Comparison of ENCODE assay signal across 16 mouse cellular contexts in the genomic region with DNA sequence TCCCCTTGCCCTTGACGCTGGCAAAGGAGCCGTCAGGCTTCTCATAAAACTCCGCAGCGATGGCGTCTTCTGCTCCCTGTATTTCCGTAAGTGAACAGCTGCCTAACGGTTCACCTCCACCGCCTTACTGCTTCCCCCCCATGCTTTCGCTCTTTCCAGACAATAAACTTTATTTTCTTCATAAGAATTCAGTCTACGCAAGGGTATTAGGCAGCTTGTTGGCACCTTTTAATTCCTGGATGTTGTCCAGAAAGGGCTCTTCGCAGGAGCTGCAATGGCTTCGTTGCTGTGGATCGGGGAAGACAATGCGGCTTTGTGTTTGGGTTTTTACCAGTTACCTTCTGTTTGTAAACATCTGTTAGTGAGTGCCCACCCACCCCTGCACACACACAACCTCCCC.
A peak's percentile ranks its signal among the peaks of the same experiment; 100 is the strongest.
DNase-seq lines count a peak whose midpoint lies in the region; ATAC-seq and TF ChIP-seq lines count a peak whose summit lies in the region.
"Had no signal": no experiment of that assay in that cellular context is flagged by ENCODE, and none has a peak within 500 bp of the region (broad histone marks: within the 10 kb centered on the region; RNA-seq: fewer than 3 reads in every experiment).

No protein-coding gene starts in this region.

- no peaks in the 10 kb centered on the region for H3K36me3 ChIP-seq in kidney, adult 2 months (ENCODE audit: control insufficient read depth, insufficient read depth, low read length)
- no peaks in the 10 kb centered on the region for H3K36me3 ChIP-seq in kidney, embryonic 16.5 days (ENCODE audit: insufficient read depth, low read length)

- no peaks in the 10 kb centered on the region for H3K4me1 ChIP-seq in kidney, adult 2 months (ENCODE audit: control insufficient read depth, insufficient read depth, low read length)
- H3K4me1 ChIP-seq in kidney, embryonic 16.5 days (ENCODE audit: insufficient read depth, low read length) = no peaks in the 10 kb centered on the region

- H3K27me3 ChIP-seq in kidney, adult 2 months (replicated peaks; ENCODE audit: control insufficient read depth, insufficient read depth, low read length) = no peaks in the 10 kb centered on the region
- no peaks in the 10 kb centered on the region for H3K27me3 ChIP-seq in kidney, embryonic 16.5 days (ENCODE audit: insufficient read depth, low read length)
- H3K27me3 ChIP-seq: CH12.LX had no signal

- peak; percentile 25 for DNase-seq in cerebellum, adult 11 months
- no peak for DNase-seq in cerebellum, adult 11-12 months
- DNase-seq in kidney, adult 2 months = peak; percentile 6
- DNase-seq in retina, postnatal 1 day = peak; percentile 27
- DNase-seq in retina, embryonic 14.5 days (ENCODE audit: low spot score) = no peak
- no peak for DNase-seq in adrenal gland, postnatal 14 days
- DNase-seq in right cerebral cortex, postnatal 10 days (ENCODE audit: low spot score in 2 of 2) = no peak
- DNase-seq: heart, adult 11 months; layer of hippocampus, postnatal 36 days; lung, postnatal 10 days; thymus, postnatal 36 days had no signal

- H3K4me2 ChIP-seq in kidney, embryonic 16.5 days (replicated peaks; ENCODE audit: low read depth, low read length) = no peak overlapping the region
- H3K4me2 ChIP-seq: liver, embryonic 11.5 days had no signal

- no peak for TF ChIP-seq POLR2A in kidney, adult 2 months (IDR thresholded peaks at IDR 0.05; ENCODE audit: low read depth, low read length)

- peak overlapping the region; percentile 26; the same call in 1 of the 2 replicates for H3K4me3 ChIP-seq in kidney, adult 2 months (ENCODE audit: insufficient read depth, low read depth, low read length)
- no peak overlapping the region for H3K4me3 ChIP-seq in kidney, embryonic 16.5 days (ENCODE audit: low read length)

- no peak for TF ChIP-seq CTCF in kidney, adult 2 months (conservative IDR thresholded peaks at IDR 0.05; ENCODE audit: insufficient read depth, insufficient read length, low read depth, low read length)

- H3K9me3 ChIP-seq in kidney, embryonic 16.5 days (ENCODE audit: low read length) = no peaks in the 10 kb centered on the region

- H3K9ac ChIP-seq in kidney, embryonic 16.5 days (replicated peaks; ENCODE audit: low read length) = no peak overlapping the region

- 63% methylated on average over 14 of the region's 14 CpGs for WGBS in kidney, adult 2 months
- WGBS in kidney, embryonic 16.5 days = 67% methylated on average over 14 of the region's 14 CpGs

- no peak overlapping the region for H3K27ac ChIP-seq in kidney, adult 2 months (ENCODE audit: insufficient read depth, low read depth, low read length)
- no peak overlapping the region for H3K27ac ChIP-seq in kidney, embryonic 16.5 days (ENCODE audit: low read length)
- H3K27ac ChIP-seq: kidney, postnatal 0 days had no signal

- no peak for ATAC-seq in kidney, embryonic 16.5 days (ENCODE audit: low FRiP score, low TSS enrichment)
- ATAC-seq: activated CD4-positive, CD25-positive, alpha-beta regulatory T cell, adult 4 months had no signal

Comparison
In these comparisons a context has a peak if more than half of its experiments do, and no peak if none do; other contexts are left out.
1. DNase-seq: peak in cerebellum, adult 11 months (single experiment), kidney, adult 2 months (single experiment) and retina, postnatal 1 day (single experiment); none in cerebellum, adult 11-12 months (single experiment), retina, embryonic 14.5 days (single experiment), adrenal gland, postnatal 14 days (single experiment) and right cerebral cortex, postnatal 10 days (0 of 2).